Mouse (Mus musculus): ENCODE measurements around the gene Gm12666.
"Not testable (repeated sequence)": the region's sequence is repeated elsewhere in the genome, so short reads cannot be mapped to it uniquely, and the experiment has no call there.

Gm12666 gene

GRCm38 (mm10) chr4:92191649-92192048, at the start of gene Gm12666:
Gm12666 (minus strand) TSS chr4:92191749.
- ATAC-seq (ENCODE audit: insufficient number of reproducible peaks, low FRiP score, low TSS enrichment), result not testable (repeated sequence)

- ATAC-seq (ENCODE audit: insufficient number of reproducible peaks, low FRiP score, low TSS enrichment), result no peak
Measured at GRCm38 (mm10) chr4:92226326-92226725, 34.8 kb upstream of the Gm12666 start.

GRCm38 (mm10) chr4:92216286-92216685, 24.7 kb upstream of the Gm12666 start:
- no peak for ATAC-seq (ENCODE audit: insufficient number of reproducible peaks, low FRiP score, low TSS enrichment)

- ATAC-seq (ENCODE audit: insufficient number of reproducible peaks, low FRiP score, low TSS enrichment), result no peak
Measured at GRCm38 (mm10) chr4:92152646-92153045, 38.9 kb downstream of the Gm12666 start.

GRCm38 (mm10) chr4:92147134-92147533, 44.4 kb downstream of the Gm12666 start, which contains the start of gene Izumo3:
Izumo3 (minus strand) TSS chr4:92147234.
- no peak for ATAC-seq (ENCODE audit: insufficient number of reproducible peaks, low FRiP score, low TSS enrichment)
